23 mouse cellular contexts compared by ENCODE assay signal in genomic region chr2:128382473-128382872, GRCm38 (mm10).
A peak's percentile ranks its signal among the peaks of the same experiment; 100 is the strongest.
DNase-seq lines count a peak whose midpoint lies in the region; ATAC-seq and TF ChIP-seq lines count a peak whose summit lies in the region.
"Had no signal": no experiment of that assay in that cellular context is flagged by ENCODE, and none has a peak within 500 bp of the region (broad histone marks: within the 10 kb centered on the region; RNA-seq: fewer than 3 reads in every experiment).

No protein-coding gene starts in this region.

- H3K4me3 ChIP-seq in megakaryocyte, embryonic 14.5 days (replicated peaks), result peak overlapping the region; percentile 83
- H3K4me3 ChIP-seq in MEL (ENCODE audit: control insufficient read depth in 1 of 2, insufficient read depth in 1 of 2, low read depth in 2 of 2, low read length in 2 of 2), result no peak overlapping the region
- H3K4me3 ChIP-seq in embryonic fibroblast, embryonic 13.5 days (ENCODE audit: insufficient read depth, low read length), result no peak overlapping the region
- H3K4me3 ChIP-seq: embryonic facial prominence, embryonic 10.5 days; erythroblast, embryonic 14.5 days; forebrain, embryonic 10.5 days; heart, adult 2 months; heart, embryonic 13.5 days; hindbrain, embryonic 15.5 days had no signal

- H3K79me2 ChIP-seq in MEL (ENCODE audit: control insufficient read depth, insufficient read depth, low read length, poor library complexity), result peaks cover 2% of the 10 kb centered on the region; the same call in 1 of the 2 replicates

- no peak for TF ChIP-seq RAD21 in MEL (IDR thresholded peaks at IDR 0.05; ENCODE audit: low read depth, low read length)

- H3K4me1 ChIP-seq in megakaryocyte, embryonic 14.5 days, result peaks cover 74% of the 10 kb centered on the region
- H3K4me1 ChIP-seq in MEL (ENCODE audit: control insufficient read depth in 1 of 2, insufficient read depth in 2 of 2, low read length in 2 of 2), result peaks cover 11 to 30% of the 10 kb centered on the region in 2 experiments
- peaks cover 47% of the 10 kb centered on the region for H3K4me1 ChIP-seq in embryonic fibroblast, embryonic 13.5 days (ENCODE audit: control insufficient read depth, insufficient read depth, low read length)

- TF ChIP-seq CTCF in MEL (IDR thresholded peaks at IDR 0.05 in 2 of 3, conservative IDR thresholded peaks at IDR 0.05 in 1 of 3; ENCODE audit: control insufficient read depth in 1 of 3, insufficient read depth in 1 of 3, low read depth in 2 of 3, low read length in 3 of 3, poor library complexity in 1 of 3, severe bottlenecking in 1 of 3), result no peak
- no peak for TF ChIP-seq CTCF in embryonic fibroblast, embryonic 13.5 days (IDR thresholded peaks at IDR 0.05; ENCODE audit: borderline replicate concordance, insufficient read depth, low read length)

- no peak for ATAC-seq in megakaryocyte, adult 5-6 weeks (ENCODE audit: poor library complexity, severe bottlenecking)
- ATAC-seq: forebrain, embryonic 14.5 days; intestine, embryonic 16.5 days had no signal

- no peak for TF ChIP-seq POLR2A in MEL (IDR thresholded peaks at IDR 0.05; ENCODE audit: control insufficient read depth in 1 of 2, insufficient read depth in 1 of 2, low read depth in 1 of 2, low read length in 2 of 2, poor library complexity in 1 of 2)
- no peak for TF ChIP-seq POLR2A in embryonic fibroblast, embryonic 13.5 days (IDR thresholded peaks at IDR 0.05; ENCODE audit: low read depth, low read length)

- DNase-seq in MEL (ENCODE audit: low read depth, low spot score), result peak; percentile 30
- DNase-seq in spleen, adult 18-20 months, result no peak
- no peak for DNase-seq in frontal cortex, postnatal 14 days (ENCODE audit: low spot score in 2 of 2)
- no peak for DNase-seq in embryo, embryonic 10.5 days (ENCODE audit: low spot score)
- DNase-seq: adrenal gland, adult 8-10 months; cerebellum, adult 18-20 months; cerebellum, adult 9-11 months; cerebellum, postnatal 36 days; gastrocnemius, postnatal 14 days; heart, adult 2 months; heart, postnatal 36 days; kidney, adult 2 months had no signal

- TF ChIP-seq EP300 in MEL (IDR thresholded peaks at IDR 0.05; ENCODE audit: low read depth in 1 of 2, low read length in 2 of 2), result no peak

- H3K27me3 ChIP-seq in megakaryocyte, embryonic 14.5 days (replicated peaks), result no peaks in the 10 kb centered on the region
- H3K27me3 ChIP-seq in MEL (ENCODE audit: control insufficient read depth in 1 of 2, insufficient read depth in 2 of 2, low read length in 2 of 2), result no peaks in the 10 kb centered on the region
- H3K27me3 ChIP-seq: CH12.LX; heart, embryonic 13.5 days; hindbrain, embryonic 15.5 days had no signal

- peaks cover 5% of the 10 kb centered on the region for H3K36me3 ChIP-seq in megakaryocyte, embryonic 14.5 days (replicated peaks; ENCODE audit: low read length)
- H3K36me3 ChIP-seq in MEL (ENCODE audit: control insufficient read depth in 1 of 2, insufficient read depth in 2 of 2, low read length in 2 of 2), result peaks cover 0 to 22% of the 10 kb centered on the region in 2 experiments; a peak in 2 of 4 replicates
- H3K36me3 ChIP-seq: embryonic facial prominence, embryonic 10.5 days; forebrain, embryonic 10.5 days; heart, embryonic 13.5 days; hindbrain, embryonic 15.5 days had no signal

- H3K27ac ChIP-seq in MEL (ENCODE audit: control insufficient read depth, low read depth, low read length), result no peak overlapping the region
- peak overlapping the region; percentile 73 for H3K27ac ChIP-seq in embryonic fibroblast, embryonic 13.5 days (ENCODE audit: insufficient read depth, low read length)
- H3K27ac ChIP-seq: embryonic facial prominence, embryonic 10.5 days; forebrain, embryonic 10.5 days; heart, adult 2 months; heart, embryonic 13.5 days; hindbrain, embryonic 15.5 days had no signal

- no peaks in the 10 kb centered on the region for H3K9me3 ChIP-seq in megakaryocyte, embryonic 14.5 days
- H3K9me3 ChIP-seq in MEL (replicated peaks; ENCODE audit: insufficient read depth, low read length), result no peaks in the 10 kb centered on the region
- H3K9me3 ChIP-seq: embryonic facial prominence, embryonic 10.5 days; forebrain, embryonic 10.5 days; heart, embryonic 13.5 days; hindbrain, embryonic 15.5 days had no signal

- no peak overlapping the region for H3K9ac ChIP-seq in MEL (ENCODE audit: control insufficient read depth, low read depth, low read length, poor library complexity, severe bottlenecking)
- H3K9ac ChIP-seq: heart, embryonic 13.5 days; hindbrain, embryonic 15.5 days had no signal

TF ChIP-seq in MEL, 35 proteins besides CTCF, POLR2A, EP300 and RAD21:
- TF ChIP-seq ELF1 (IDR thresholded peaks at IDR 0.05; ENCODE audit: low read depth, low read length) (no peak), TBP (IDR thresholded peaks at IDR 0.05; ENCODE audit: low read depth, low read length) (no peak), POLR2AphosphoS2 (IDR thresholded peaks at IDR 0.05; ENCODE audit: low read length) (no peak), MXI1 (IDR thresholded peaks at IDR 0.05; ENCODE audit: low read depth, low read length) (no peak), ETS1 (IDR thresholded peaks at IDR 0.05; ENCODE audit: low read depth, low read length) (no peak), GABPA (IDR thresholded peaks at IDR 0.05; ENCODE audit: low read depth, low read length) (no peak), GATA1 (IDR thresholded peaks at IDR 0.05; ENCODE audit: low read depth, low read length) (no peak), MAX (IDR thresholded peaks at IDR 0.05; ENCODE audit: low read length) (no peak), JUND (IDR thresholded peaks at IDR 0.05; ENCODE audit: low read depth, low read length) (no peak), SMC3 (IDR thresholded peaks at IDR 0.05; ENCODE audit: low read depth, low read length) (no peak), POLR2AphosphoS5 (IDR thresholded peaks at IDR 0.05; ENCODE audit: borderline replicate concordance, low read depth, low read length) (no peak)
TF ChIP-seq in MEL: peak in this region for 0.
